Comparison of ENCODE assay signal across 9 mouse cellular contexts in genomic region chr8:84934860-84935259, GRCm38 (mm10). TPM values are rescaled to one million over a fixed set of nuclear protein-coding genes. Genes with fewer than 3 reads are reported as not detected.
DNase-seq lines count a peak whose midpoint lies in the region; ATAC-seq and TF ChIP-seq lines count a peak whose summit lies in the region.
"Had no signal": no experiment of that assay in that cellular context is flagged by ENCODE, and none has a peak within 500 bp of the region (broad histone marks: within the 10 kb centered on the region; RNA-seq: fewer than 3 reads in every experiment).

No protein-coding gene starts in this region.

- no peaks in the 10 kb centered on the region for H3K9me3 ChIP-seq in kidney, embryonic 16.5 days (ENCODE audit: low read length)
- H3K9me3 ChIP-seq in hindbrain, embryonic 10.5 days, result no peaks in the 10 kb centered on the region
- no peaks in the 10 kb centered on the region for H3K9me3 ChIP-seq in midbrain, embryonic 16.5 days (replicated peaks; ENCODE audit: control insufficient read depth, low read length, poor library complexity, severe bottlenecking)
- H3K9me3 ChIP-seq: heart, embryonic 15.5 days had no signal

- peaks cover 17% of the 10 kb centered on the region for H3K4me1 ChIP-seq in kidney, embryonic 16.5 days (ENCODE audit: insufficient read depth, low read length)
- H3K4me1 ChIP-seq in cerebellum, adult 2 months (ENCODE audit: control insufficient read depth, insufficient read depth, low read length), result peaks cover 17% of the 10 kb centered on the region
- peaks cover 40% of the 10 kb centered on the region for H3K4me1 ChIP-seq in hindbrain, embryonic 10.5 days (replicated peaks)
- H3K4me1 ChIP-seq in midbrain, embryonic 16.5 days (ENCODE audit: control insufficient read depth, insufficient read depth, low read length), result peaks cover 24% of the 10 kb centered on the region

- H3K4me2 ChIP-seq in kidney, embryonic 16.5 days (replicated peaks; ENCODE audit: low read depth, low read length), result 0 out of 2 replicates have a peak overlapping the region, but pooled peaks have one; percentile 2
- H3K4me2 ChIP-seq in midbrain, embryonic 16.5 days (ENCODE audit: low read length), result peak overlapping the region; percentile 98
- H3K4me2 ChIP-seq: heart, embryonic 15.5 days had no signal

- no peak for DNase-seq in kidney, adult 18-20 months
- peak; percentile 82 to 85 for DNase-seq in cerebellum, adult 2 months
- DNase-seq in hindbrain, embryonic 10.5 days (ENCODE audit: low spot score), result peak; percentile 80
- DNase-seq in c-Kit-positive CD71-positive TER-119-positive erythroid progenitor cells, embryonic 14.5 days (ENCODE audit: low spot score), result no peak
- DNase-seq in gastrocnemius, postnatal 14 days, result no peak
- DNase-seq in spleen, postnatal 4 days (ENCODE audit: low spot score in 2 of 2), result no peak

- no peaks in the 10 kb centered on the region for H3K36me3 ChIP-seq in kidney, embryonic 16.5 days (ENCODE audit: insufficient read depth, low read length)
- no peaks in the 10 kb centered on the region for H3K36me3 ChIP-seq in hindbrain, embryonic 10.5 days
- H3K36me3 ChIP-seq in midbrain, embryonic 16.5 days (ENCODE audit: control insufficient read depth, insufficient read depth, low read length), result peaks cover 11% of the 10 kb centered on the region; the same call in 1 of the 2 replicates
- H3K36me3 ChIP-seq: heart, embryonic 15.5 days had no signal

- no peak for TF ChIP-seq CTCF in cerebellum, adult 2 months (IDR thresholded peaks at IDR 0.05; ENCODE audit: borderline replicate concordance, insufficient read depth, low read depth, low read length)

- H3K27me3 ChIP-seq in kidney, embryonic 16.5 days (ENCODE audit: insufficient read depth, low read length), result peaks cover 67% of the 10 kb centered on the region
- no peaks in the 10 kb centered on the region for H3K27me3 ChIP-seq in cerebellum, adult 2 months (ENCODE audit: control insufficient read depth, insufficient read depth, low read length)
- H3K27me3 ChIP-seq in hindbrain, embryonic 10.5 days (ENCODE audit: insufficient read depth, poor library complexity, severe bottlenecking), result peaks cover 92% of the 10 kb centered on the region
- no peaks in the 10 kb centered on the region for H3K27me3 ChIP-seq in midbrain, embryonic 16.5 days (ENCODE audit: control insufficient read depth, insufficient read depth, low read depth, low read length)

- no peak overlapping the region for H3K27ac ChIP-seq in kidney, embryonic 16.5 days (ENCODE audit: low read length)
- 0 out of 2 replicates have a peak overlapping the region, but pooled peaks have one; percentile 24 for H3K27ac ChIP-seq in cerebellum, adult 2 months (ENCODE audit: insufficient read depth, low read length)
- H3K27ac ChIP-seq in hindbrain, embryonic 10.5 days, result no peak overlapping the region
- peak overlapping the region; percentile 98 for H3K27ac ChIP-seq in midbrain, embryonic 16.5 days (ENCODE audit: low read length)
- H3K27ac ChIP-seq: heart, embryonic 15.5 days had no signal

- no peak overlapping the region for H3K4me3 ChIP-seq in kidney, embryonic 16.5 days (ENCODE audit: low read length)
- peak overlapping the region; percentile 95 for H3K4me3 ChIP-seq in cerebellum, adult 2 months (replicated peaks; ENCODE audit: insufficient read depth, low read depth, low read length)
- H3K4me3 ChIP-seq in hindbrain, embryonic 10.5 days, result peak overlapping the region; percentile 70
- H3K4me3 ChIP-seq in midbrain, embryonic 16.5 days (ENCODE audit: low read depth, low read length), result peak overlapping the region; percentile 92
- H3K4me3 ChIP-seq: heart, embryonic 15.5 days had no signal

- intact Hi-C loops in gastrocnemius, postnatal 14 days (cut with DNase I; ENCODE audit: low total_unique reads), result no loop called here

- H3K9ac ChIP-seq in kidney, embryonic 16.5 days (replicated peaks; ENCODE audit: low read length), result no peak overlapping the region
- peak overlapping the region; percentile 100 for H3K9ac ChIP-seq in midbrain, embryonic 16.5 days (ENCODE audit: low read depth, low read length)
- H3K9ac ChIP-seq: heart, embryonic 15.5 days had no signal

- no peak for TF ChIP-seq POLR2A in cerebellum, adult 2 months (IDR thresholded peaks at IDR 0.05; ENCODE audit: borderline replicate concordance, insufficient read depth, low read length)

- ATAC-seq in kidney, embryonic 16.5 days (ENCODE audit: low FRiP score, low TSS enrichment), result peak; percentile 33; the same call in 1 of the 2 replicates
- peak; percentile 76 for ATAC-seq in midbrain, embryonic 16.5 days

- 1% methylated on average over 15 of the region's 15 CpGs for WGBS in kidney, embryonic 16.5 days
- 2% methylated on average over 15 of the region's 15 CpGs for WGBS in cerebellum, adult 2 months
- WGBS in hindbrain, embryonic 10.5 days, result 1% methylated on average over 15 of the region's 15 CpGs
- under 1% methylated on average over 15 of the region's 15 CpGs for WGBS in midbrain, embryonic 16.5 days

RNA-seq across cellular contexts. Expression of gene Mast1, which starts 2.3 kb away (rescaled TPM):
- polyA plus RNA-seq in kidney, embryonic 16.5 days (2015; fragmentation: Nextera tagmentation; extraction: Ambion mirVana), result 0.34 and 0.54 TPM in 2 replicates
- 115 and 129 TPM in 2 replicates for polyA plus RNA-seq in cerebellum, adult 2 months (2012; rRNA removed)
- polyA plus RNA-seq in hindbrain, embryonic 10.5 days (2016; fragmentation: Nextera tagmentation; extraction: Ambion mirVana), result 5.0 and 12.7 TPM in 2 replicates
- 85.7 and 86.1 TPM in 2 replicates for polyA plus RNA-seq in midbrain, embryonic 16.5 days (2015; fragmentation: Nextera tagmentation; extraction: Ambion mirVana)
- under 1 TPM in 1 of 2 experiments, not detected in 1; 0.07 TPM for total RNA-seq in gastrocnemius, postnatal 14 days (2021)

RNA-seq across cellular contexts. Expression of gene Rtbdn, which starts 11.9 kb away (rescaled TPM):
- polyA plus RNA-seq in kidney, embryonic 16.5 days (2015; fragmentation: Nextera tagmentation; extraction: Ambion mirVana), result 0.19 and 0.30 TPM in 2 replicates
- 6.8 and 7.9 TPM in 2 replicates for polyA plus RNA-seq in cerebellum, adult 2 months (2012; rRNA removed)
- polyA plus RNA-seq in hindbrain, embryonic 10.5 days (2016; fragmentation: Nextera tagmentation; extraction: Ambion mirVana), result 0.55 and 0.88 TPM in 2 replicates
- 2.8 and 3.3 TPM in 2 replicates for polyA plus RNA-seq in midbrain, embryonic 16.5 days (2015; fragmentation: Nextera tagmentation; extraction: Ambion mirVana)
- total RNA-seq in gastrocnemius, postnatal 14 days (2021), result not detected

RNA-seq across cellular contexts. Expression of gene Dnase2a, which starts 26.5 kb away (rescaled TPM):
- 10.2 and 10.6 TPM in 2 replicates for polyA plus RNA-seq in kidney, embryonic 16.5 days (2015; fragmentation: Nextera tagmentation; extraction: Ambion mirVana)
- 9.1 and 10.5 TPM in 2 replicates for polyA plus RNA-seq in cerebellum, adult 2 months (2012; rRNA removed)
- polyA plus RNA-seq in hindbrain, embryonic 10.5 days (2016; fragmentation: Nextera tagmentation; extraction: Ambion mirVana), result 5.8 and 6.6 TPM in 2 replicates
- 5.0 and 6.1 TPM in 2 replicates for polyA plus RNA-seq in midbrain, embryonic 16.5 days (2015; fragmentation: Nextera tagmentation; extraction: Ambion mirVana)
- 1 to 10 TPM; 5.7 to 6.9 TPM for total RNA-seq in gastrocnemius, postnatal 14 days (2021)

RNA-seq across cellular contexts. Expression of gene Klf1, which starts 33.1 kb away (rescaled TPM):
- polyA plus RNA-seq in kidney, embryonic 16.5 days (2015; fragmentation: Nextera tagmentation; extraction: Ambion mirVana), result 2.4 and 2.8 TPM in 2 replicates
- 0.31 and 0.41 TPM in 2 replicates for polyA plus RNA-seq in cerebellum, adult 2 months (2012; rRNA removed)
- polyA plus RNA-seq in hindbrain, embryonic 10.5 days (2016; fragmentation: Nextera tagmentation; extraction: Ambion mirVana), result 18.2 and 21.5 TPM in 2 replicates
- polyA plus RNA-seq in midbrain, embryonic 16.5 days (2015; fragmentation: Nextera tagmentation; extraction: Ambion mirVana), result 0.28 and 0.98 TPM in 2 replicates
- total RNA-seq in gastrocnemius, postnatal 14 days (2021), result under 1 TPM in 1 of 2 experiments, not detected in 1; 0.23 TPM

RNA-seq across cellular contexts. Expression of gene Gm49661, which starts 34.4 kb away (rescaled TPM):
- not detected in 2 replicates for polyA plus RNA-seq in kidney, embryonic 16.5 days (2015; fragmentation: Nextera tagmentation; extraction: Ambion mirVana)
- polyA plus RNA-seq in cerebellum, adult 2 months (2012; rRNA removed), result not detected in 2 replicates
- not detected in 2 replicates for polyA plus RNA-seq in hindbrain, embryonic 10.5 days (2016; fragmentation: Nextera tagmentation; extraction: Ambion mirVana)
- polyA plus RNA-seq in midbrain, embryonic 16.5 days (2015; fragmentation: Nextera tagmentation; extraction: Ambion mirVana), result not detected in 2 replicates
- not detected for total RNA-seq in gastrocnemius, postnatal 14 days (2021)
- polyA plus RNA-seq: heart, embryonic 15.5 days had no signal

Comparison
In these comparisons a context has a peak if more than half of its experiments do, and no peak if none do; other contexts are left out.
1. H3K27ac ChIP-seq: peak in cerebellum, adult 2 months (single experiment) and midbrain, embryonic 16.5 days (single experiment); none in kidney, embryonic 16.5 days (single experiment) and hindbrain, embryonic 10.5 days (single experiment).
2. DNase-seq: peak in cerebellum, adult 2 months (2 of 2) and hindbrain, embryonic 10.5 days (single experiment); none in kidney, adult 18-20 months (single experiment), c-Kit-positive CD71-positive TER-119-positive erythroid progenitor cells, embryonic 14.5 days (single experiment), gastrocnemius, postnatal 14 days (single experiment) and spleen, postnatal 4 days (0 of 2).